Mouse (Mus musculus): Measurements from ENCODE around the gene Ccdc84.
"Not testable (repeated sequence)": the region's sequence is repeated elsewhere in the genome, so short reads cannot be mapped to it uniquely, and the experiment has no call there.

The Ccdc84 gene

GRCm38 (mm10) chr9:44408693-44409092 lies 9.7 kb downstream of the Ccdc84 start:
- DNase-seq (ENCODE audit: low spot score): not testable (repeated sequence)

- no peak for DNase-seq (ENCODE audit: low spot score)
Measured at GRCm38 (mm10) chr9:44407752-44408097, 10.6 kb downstream of the Ccdc84 start.

- DNase-seq (ENCODE audit: low spot score): peak; percentile 95
Measured at GRCm38 (mm10) chr9:44406906-44407751, 11.2 kb downstream of the Ccdc84 start, which contains the start of the genes Rps25 and Trappc4. Gene Rps25 (plus strand): TSS chr9:44407139. Gene Trappc4 (minus strand): TSS chr9:44407600.

GRCm38 (mm10) chr9:44405011-44405410 lies 13.4 kb downstream of the Ccdc84 start:
- no peak for DNase-seq (ENCODE audit: low spot score)

GRCm38 (mm10) chr9:44401081-44401480 lies 17.3 kb downstream of the Ccdc84 start:
- no peak for DNase-seq (ENCODE audit: low spot score)

- no peak for DNase-seq (ENCODE audit: low spot score)
Measured at GRCm38 (mm10) chr9:44399795-44400114, 18.6 kb downstream of the Ccdc84 start.

- DNase-seq (ENCODE audit: low spot score): no peak
Measured at GRCm38 (mm10) chr9:44399114-44399794, 19.1 kb downstream of the Ccdc84 start.

- DNase-seq (ENCODE audit: low spot score): no peak
Measured at GRCm38 (mm10) chr9:44398551-44398950, 19.8 kb downstream of the Ccdc84 start.

- no peak for DNase-seq (ENCODE audit: low spot score)
Measured at GRCm38 (mm10) chr9:44398087-44398486, 20.3 kb downstream of the Ccdc84 start.

- peak; percentile 90 for DNase-seq (ENCODE audit: low spot score)
Measured at GRCm38 (mm10) chr9:44396684-44397411, 21.5 kb downstream of the Ccdc84 start, which contains the start of gene Slc37a4. Gene Slc37a4 (plus strand): TSS chr9:44396852.

- DNase-seq (ENCODE audit: low spot score): peak; percentile 89
Measured at GRCm38 (mm10) chr9:44391466-44391865, 26.9 kb downstream of the Ccdc84 start.

- peak; percentile 70 for DNase-seq (ENCODE audit: low spot score)
Measured at GRCm38 (mm10) chr9:44389273-44389672, 29.1 kb downstream of the Ccdc84 start.

GRCm38 (mm10) chr9:44387221-44387620 lies 31.1 kb downstream of the Ccdc84 start:
- DNase-seq (ENCODE audit: low spot score): no peak

GRCm38 (mm10) chr9:44384596-44384995 lies 33.8 kb downstream of the Ccdc84 start:
- peak; percentile 67 for DNase-seq (ENCODE audit: low spot score)

- peak; percentile 60 for DNase-seq (ENCODE audit: low spot score)
Measured at GRCm38 (mm10) chr9:44379862-44380261, 38.5 kb downstream of the Ccdc84 start.

- DNase-seq (ENCODE audit: low spot score): peak; percentile 100
Measured at GRCm38 (mm10) chr9:44379054-44379834, 39.1 kb downstream of the Ccdc84 start, which contains the start of gene Hyou1. Gene Hyou1 (plus strand): TSS chr9:44379490.

GRCm38 (mm10) chr9:44378153-44378730 lies 40.1 kb downstream of the Ccdc84 start:
- DNase-seq (ENCODE audit: low spot score): no peak

GRCm38 (mm10) chr9:44377335-44377734 lies 41.0 kb downstream of the Ccdc84 start:
- not testable (repeated sequence) for DNase-seq (ENCODE audit: low spot score)

GRCm38 (mm10) chr9:44376141-44376540 lies 42.2 kb downstream of the Ccdc84 start:
- no peak for DNase-seq (ENCODE audit: low spot score)

- no peak for DNase-seq (ENCODE audit: low spot score)
Measured at GRCm38 (mm10) chr9:44373386-44373785, 45.0 kb downstream of the Ccdc84 start.

- DNase-seq (ENCODE audit: low spot score): no peak
Measured at GRCm38 (mm10) chr9:44364480-44364879, 53.9 kb downstream of the Ccdc84 start.

Measured in testis, postnatal 10 days (tissue).